Mouse (Mus musculus) gastrocnemius, postnatal 36 days (tissue): Measurements from ENCODE around the gene Dop1a. TPM values are rescaled to one million over a fixed set of nuclear protein-coding genes. Genes with fewer than 3 reads are reported as not detected.

Experiments
- DNase-seq, 2 experiments: peaks; one replicate each; pipeline ENCODE4 v3.0.0; 2022
- intact Hi-C: fragments of 180-260 bp; cut with DNase I; formaldehyde crosslinking; loops from one replicate; pipeline ENCODE4 v1.15.1; 2025
- long read RNA-seq, 2 experiments: library from polyadenylated mRNA; stranded (forward); transcript quantifications; one replicate each; pipeline ENCODE4 v2.0.0; 2021
- total RNA-seq, 2 experiments: library from RNA; stranded (reverse); gene quantifications; 2 replicates each; pipeline ENCODE4 v1.2.3; 2021

Gene Dop1a
- 10 to 100 TPM in 1 of 2 experiments, 1 to 10 TPM in 1; 9.1 to 10.1 TPM for total RNA-seq
- long read RNA-seq, experiment 1, partial matches to known transcripts, result 1 of 1 reads
- long read RNA-seq, experiment 1, other reads (novel, unspliced or antisense), result 0 of 1 reads
- long read RNA-seq, experiment 2, partial matches to known transcripts, result 0 of 2 reads
- long read RNA-seq, experiment 2, other reads (novel, unspliced or antisense), result 2 of 2 reads

DNA sequence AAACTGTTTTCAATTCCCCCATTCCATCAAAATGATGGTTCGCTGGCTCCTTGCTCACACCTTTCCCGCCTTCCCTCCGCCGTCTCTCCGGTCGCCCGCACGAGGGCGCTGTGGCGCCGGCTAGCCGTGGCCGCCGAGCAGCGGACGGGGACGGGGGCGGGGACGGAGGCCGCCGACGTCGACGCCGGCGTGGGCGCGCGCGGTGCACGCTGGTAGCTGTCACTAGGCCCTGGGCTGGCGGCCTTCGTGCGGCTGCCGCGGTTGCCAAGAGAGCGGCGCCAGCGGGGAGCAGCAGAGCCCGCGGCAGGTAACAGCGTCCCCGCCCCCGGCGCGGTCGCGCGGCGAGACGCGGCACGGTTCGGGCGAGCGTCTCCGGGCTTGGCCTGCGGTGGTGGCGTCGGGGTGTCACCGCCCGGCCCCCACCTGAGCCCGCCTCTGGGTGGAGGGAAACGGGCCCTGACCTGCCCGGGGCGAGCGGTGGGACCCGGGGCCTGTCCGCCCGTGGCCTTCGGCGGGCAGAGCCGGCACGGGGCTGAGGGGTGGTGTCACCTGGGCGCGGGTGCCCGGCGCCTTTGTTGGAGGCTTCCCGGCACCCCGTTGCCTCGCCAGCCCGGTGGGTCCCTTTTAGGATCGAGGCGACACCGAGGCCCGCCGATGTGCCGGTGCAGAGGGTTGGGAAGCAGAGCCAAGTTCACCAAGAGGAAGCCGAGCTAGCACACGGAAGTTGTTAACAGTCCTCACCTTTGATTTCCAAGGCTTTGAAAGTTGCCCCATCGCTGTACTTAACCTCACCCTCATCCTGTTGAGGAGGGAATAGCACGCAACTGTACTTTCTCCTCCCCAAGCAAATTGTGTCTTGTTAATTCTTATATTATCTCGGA is at the start of gene Dop1a:
Dop1a (plus strand) TSS at position 165 of the 881 bp plus-strand sequence.
- DNase-seq, result peak; percentile 83 to 85
- intact Hi-C loops, result loop anchor here (5.0 kb wide), 1 partner anchor 105 kb away; the partner anchor contains the start of genes Pgm3 and Rwdd2a

DNA sequence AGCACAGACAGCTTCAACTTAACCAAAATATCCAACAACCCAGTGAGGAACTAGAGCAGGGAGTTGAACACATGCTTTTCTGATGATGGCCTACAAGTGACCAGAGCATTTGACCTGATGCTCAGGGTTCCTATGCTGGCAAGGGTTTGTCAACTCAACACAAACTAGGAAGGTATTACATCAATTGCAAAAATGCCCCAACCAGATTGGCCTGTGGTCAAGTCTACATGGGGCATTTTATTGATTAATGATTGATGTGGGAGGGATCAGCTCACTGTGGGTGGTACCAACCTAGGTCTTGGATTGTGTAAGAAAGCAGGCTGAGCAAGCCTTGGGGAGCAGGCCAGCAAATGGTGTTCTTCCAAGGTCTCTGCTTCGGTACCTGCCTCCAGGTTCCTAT is 49.0 kb upstream of the Dop1a start:
- DNase-seq, result no peak
- intact Hi-C loops, result no loop called here

DNA sequence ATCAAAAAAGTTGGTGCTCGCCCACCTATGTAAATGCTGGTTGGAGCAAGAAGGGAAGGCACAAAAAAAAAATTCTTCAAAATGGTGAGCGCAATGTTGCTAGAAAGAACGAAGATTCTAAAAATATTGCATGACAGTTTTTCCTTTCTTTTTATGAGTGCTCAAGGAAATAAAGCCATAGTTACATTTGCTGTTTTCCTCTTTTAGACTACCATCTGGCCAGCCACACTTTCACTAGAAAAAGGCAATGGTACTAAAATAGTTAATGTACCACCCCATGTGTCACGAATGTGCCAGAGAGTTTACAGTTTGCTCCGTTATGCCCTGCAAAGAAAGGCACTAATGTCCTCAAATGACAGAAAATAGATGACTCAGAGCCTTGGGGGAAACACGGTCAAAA is 47.6 kb upstream of the Dop1a start:
- intact Hi-C loops, result no loop called here
- DNase-seq, result no peak

DNA sequence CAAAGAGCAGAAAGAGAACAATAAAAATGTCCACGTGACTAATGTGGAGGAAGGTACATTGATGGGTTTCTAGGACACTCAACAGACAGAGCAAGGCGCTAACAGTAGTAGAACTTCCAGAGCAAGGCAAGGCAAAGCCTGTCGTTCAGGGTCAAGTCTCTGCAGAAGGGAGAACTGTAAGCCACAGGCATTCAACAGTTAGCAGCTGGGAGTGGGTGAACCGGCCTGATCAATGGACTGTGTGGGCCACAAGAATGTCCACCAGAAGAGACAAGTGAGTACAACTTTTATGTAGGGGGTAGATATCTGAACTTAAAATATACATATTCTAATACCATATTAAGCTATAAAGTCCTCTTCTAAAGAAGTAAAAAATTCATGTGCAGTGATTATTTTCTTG is 43.6 kb upstream of the Dop1a start:
- intact Hi-C loops, result no loop called here
- DNase-seq, result no peak

DNA sequence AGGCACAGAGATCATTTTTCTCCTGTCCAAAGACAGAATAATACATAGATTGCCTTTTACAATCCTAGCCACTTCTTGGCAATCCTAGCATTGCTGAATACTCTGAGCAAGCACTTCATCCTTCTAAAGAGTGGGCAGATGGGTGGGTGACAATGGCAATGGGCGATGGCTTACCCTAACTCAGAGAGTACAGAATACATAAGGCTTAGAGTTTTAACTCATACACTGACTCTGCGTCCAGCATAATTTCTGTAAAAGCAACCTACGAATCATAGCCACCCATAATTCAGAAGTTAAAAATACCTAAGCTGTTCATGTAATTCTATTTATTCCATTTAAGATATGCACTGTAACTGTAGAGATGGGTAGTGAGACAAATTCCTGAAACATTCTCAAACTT is 31.4 kb upstream of the Dop1a start:
- intact Hi-C loops, result no loop called here
- DNase-seq, result no peak

DNA sequence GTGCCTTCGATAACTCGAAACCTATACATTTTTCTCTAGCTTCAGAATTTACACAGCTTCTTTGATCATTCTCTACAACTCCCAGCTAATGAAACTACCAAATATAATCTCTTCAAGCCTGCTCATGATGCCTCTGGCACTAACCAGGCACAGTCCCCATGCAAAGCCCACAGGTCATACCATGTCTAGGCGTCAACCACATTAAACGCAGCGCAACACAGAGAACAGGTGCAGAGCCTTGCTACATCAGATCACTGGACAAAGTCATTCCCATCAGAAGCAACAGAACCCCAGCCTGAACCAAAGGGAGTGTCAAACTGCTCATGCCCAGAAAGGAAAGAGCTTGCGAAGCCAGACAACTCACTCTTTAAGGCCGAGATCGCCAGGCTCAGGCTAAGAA is 30.3 kb upstream of the Dop1a start:
- no peak for DNase-seq
- intact Hi-C loops, result no loop called here

DNA sequence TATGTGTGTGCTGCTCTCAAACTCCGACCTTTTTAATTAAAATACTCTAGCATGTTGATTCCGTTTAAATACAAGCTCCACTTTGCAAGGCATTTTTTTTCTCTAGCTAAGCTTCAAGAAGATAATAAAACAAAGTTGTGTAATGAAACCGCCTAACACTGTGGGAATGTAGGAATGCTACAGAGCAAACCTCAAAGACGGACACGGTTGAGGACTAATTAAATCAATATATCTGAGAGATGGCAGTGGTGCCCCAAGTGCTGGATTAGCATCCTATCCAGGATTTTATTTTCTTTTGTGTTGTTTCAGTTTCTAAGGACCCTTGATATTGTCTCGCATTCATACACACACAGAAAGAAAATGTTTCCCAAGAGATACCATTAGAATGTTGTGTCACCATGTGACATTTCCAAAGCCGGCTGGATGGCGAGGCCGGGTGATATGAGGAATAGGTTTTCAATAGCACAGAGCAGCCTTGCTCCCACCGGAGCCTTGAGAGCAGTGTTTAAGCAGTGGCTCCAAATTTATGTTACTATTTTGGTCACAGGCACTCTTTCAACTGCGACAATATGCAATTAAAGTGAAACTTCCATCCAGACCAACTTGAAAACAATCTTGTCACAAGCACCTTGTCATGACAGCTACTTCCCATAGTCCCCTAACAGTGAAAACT is 28.5 kb upstream of the Dop1a start:
- intact Hi-C loops, result no loop called here
- DNase-seq, result no peak

DNA sequence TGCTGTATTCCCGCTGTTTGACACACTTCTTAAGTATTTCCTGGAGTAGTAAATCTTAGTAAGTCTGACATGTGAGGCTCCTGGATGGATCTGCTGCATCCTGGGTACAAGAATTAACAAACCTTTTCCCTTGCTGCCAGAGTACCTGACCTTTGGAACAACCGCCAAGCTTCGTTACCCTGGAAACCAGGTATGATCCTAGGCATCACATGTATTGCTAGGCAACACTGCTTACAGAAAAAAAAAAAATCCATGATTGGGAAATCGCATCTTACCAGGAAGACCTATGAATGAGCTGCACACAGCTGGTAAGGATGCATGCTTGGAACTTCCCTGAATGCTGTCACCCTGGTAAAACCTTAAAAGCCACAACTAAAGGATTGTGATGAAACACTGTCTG is 24.7 kb upstream of the Dop1a start:
- DNase-seq, result no peak
- intact Hi-C loops, result loop anchor here (10.0 kb wide), 1 partner anchor 217 kb away; no protein-coding TSS in a partner anchor

DNA sequence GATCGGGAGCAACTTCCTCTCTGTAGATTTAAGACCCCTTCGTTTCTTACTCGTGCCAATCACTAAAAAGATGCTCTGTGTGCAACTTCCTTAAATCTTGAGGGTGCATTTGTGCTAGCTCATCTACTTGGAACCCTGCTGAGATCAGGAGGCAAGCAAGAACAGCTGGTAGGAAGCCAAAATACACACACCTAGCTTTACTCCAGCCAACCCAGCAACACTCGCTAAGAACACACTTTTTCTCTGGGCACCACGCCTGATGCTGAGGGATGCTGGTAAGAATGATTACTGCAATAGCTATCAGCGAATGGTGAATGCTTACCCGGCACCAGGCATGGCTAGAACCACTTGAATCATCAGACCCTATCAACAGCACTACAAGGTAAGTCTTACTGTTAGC is 20.1 kb upstream of the Dop1a start:
- no peak for DNase-seq
- intact Hi-C loops, result loop anchor here (10.0 kb wide), 1 partner anchor 222 kb away; no protein-coding TSS in a partner anchor

DNA sequence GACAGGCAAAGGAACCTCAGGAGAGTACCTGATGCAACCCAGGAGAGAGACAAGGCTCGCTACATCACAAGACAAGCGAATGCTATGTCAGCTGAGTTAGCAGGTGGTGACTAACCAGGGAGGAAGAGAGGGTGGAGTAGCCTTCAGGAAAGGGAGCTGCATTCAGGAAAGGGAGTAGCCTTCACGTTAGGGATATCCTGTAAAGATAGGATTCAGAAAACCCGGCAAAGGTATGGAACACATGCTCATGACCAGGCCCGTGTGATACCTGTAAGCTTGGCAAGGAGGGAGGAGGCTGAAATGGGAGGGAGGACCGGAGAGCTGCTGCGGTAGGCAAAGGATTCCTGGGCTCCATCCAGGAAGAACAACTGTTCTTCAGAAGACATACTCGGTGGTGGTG is 19.5 kb upstream of the Dop1a start:
- no peak for DNase-seq
- intact Hi-C loops, result loop anchor here (10.0 kb wide), 1 partner anchor 223 kb away; no protein-coding TSS in a partner anchor

DNA sequence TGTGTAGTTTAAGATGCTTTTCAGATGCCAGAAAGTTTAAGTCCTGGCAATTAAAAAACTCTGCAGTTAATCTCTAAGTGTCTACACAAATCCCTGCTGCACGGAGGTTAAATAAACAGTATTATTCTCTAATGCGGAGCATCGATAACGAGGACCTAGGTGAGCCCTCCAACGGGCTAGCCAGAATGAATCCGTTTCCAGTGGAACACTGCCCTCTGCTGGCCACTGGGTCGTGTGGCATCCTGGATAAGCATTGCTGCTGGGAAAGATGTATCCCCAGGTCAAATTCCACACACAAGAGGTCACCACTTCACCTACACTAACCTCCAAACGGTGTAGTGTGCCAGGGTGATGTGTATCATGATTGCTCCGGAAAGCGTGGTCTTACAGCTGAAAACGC is 17.4 kb upstream of the Dop1a start:
- intact Hi-C loops, result loop anchor here (2.0 to 10.0 kb wide), 2 partner anchors 225 to 671 kb away; no protein-coding TSS in a partner anchor
- DNase-seq, result peak; percentile 59 to 65

DNA sequence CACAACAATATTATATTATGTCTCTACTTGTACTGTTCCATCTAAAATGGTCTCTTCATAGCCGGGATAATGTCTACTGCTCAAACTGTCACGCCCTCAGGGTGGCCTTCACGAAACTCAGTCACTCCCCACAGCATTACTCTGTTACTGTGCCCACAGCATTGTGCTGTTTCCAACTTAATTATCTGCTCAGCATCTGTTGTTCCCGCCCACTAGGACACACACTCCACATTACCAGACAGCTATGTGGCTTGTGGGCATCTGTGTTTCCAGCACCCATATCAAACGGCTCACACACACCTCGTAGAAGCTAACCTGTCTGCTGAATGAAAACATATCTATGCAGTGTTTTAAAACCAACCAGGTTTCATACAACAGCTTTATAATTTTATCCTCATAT is 15.9 kb upstream of the Dop1a start:
- DNase-seq, result no peak
- intact Hi-C loops, result no loop called here

DNA sequence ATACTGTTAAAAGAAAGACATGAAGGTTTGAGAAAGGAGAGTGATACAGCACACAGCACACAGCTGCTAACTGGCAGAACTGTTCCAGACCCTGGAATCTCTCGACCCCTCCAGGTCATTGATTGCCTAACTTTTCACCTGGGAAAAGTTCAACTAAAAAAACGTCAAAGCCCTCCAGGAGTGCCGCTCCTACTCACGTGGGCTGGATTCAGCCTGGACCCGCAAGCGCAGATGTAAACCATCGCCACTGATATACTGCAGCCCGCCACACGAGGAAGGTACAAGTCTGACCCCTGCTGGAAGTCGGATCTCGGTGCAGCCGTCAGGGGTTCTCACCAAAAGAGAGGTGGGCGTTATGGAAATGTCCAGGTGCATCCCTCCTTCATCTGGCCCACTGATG is 15.3 kb upstream of the Dop1a start:
- DNase-seq, result no peak
- intact Hi-C loops, result no loop called here

DNA sequence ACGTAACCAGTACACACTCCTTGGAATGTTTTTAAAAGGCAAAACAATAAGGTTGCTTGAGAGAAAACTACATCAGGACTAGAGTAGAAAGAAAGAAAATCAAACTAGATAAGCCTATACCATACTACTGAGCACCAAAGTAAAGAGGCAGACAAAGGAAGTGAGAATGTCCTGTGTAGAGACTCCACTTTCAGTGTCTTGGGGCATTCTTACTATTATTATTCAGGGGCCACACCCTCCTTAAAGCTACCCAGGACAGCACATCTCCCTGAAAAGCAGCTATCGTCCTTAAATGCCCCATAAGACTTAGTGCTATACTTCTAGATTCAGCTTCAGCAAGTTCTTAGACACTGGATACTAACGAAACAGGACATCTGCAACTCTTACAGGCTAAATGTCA is 13.3 kb upstream of the Dop1a start:
- DNase-seq, result no peak
- intact Hi-C loops, result no loop called here

DNA sequence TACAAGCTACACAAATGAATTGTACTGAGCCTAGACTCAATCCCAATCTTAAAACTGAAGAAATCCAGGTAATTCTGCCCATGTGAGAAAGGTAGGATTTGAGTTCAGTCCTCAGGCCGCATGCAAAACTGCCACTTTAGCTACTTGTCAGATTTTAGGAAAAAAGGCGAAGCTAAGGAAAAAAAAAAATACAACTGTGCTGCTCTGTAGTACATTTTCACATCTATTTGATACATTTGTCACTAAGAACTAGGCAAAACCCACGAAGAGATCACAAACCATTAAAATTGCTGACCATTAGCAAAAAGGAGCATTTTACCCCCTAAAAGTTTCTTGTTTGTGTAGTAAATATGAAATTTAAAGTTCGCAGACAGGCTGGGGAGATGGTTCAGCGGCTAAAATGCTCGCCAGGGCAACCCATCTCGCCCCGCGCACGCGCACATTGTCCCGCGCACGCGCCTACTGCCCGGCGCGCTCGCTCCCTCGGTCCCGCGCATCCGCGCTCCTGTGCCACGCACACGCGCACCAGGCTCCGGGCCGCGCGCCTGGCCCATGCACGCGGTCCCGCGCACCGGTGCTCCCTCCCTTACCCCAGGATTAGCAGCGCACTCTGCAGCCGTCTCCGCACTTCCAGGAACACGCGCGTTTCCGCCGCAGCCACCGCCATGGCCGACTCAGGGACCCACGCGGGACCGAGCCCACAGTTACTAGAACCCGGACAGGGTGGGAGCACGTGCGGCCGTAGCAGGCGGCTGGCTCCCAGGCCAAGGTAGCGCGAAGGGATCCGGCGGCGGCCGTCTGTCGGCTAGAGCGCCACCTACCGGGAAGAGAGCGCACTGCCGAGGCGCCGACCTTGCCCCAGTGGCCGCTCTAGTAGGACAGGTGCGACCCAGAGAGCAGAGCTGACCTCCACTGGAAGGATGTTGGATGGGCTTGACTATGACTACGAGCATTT is 2.5 kb upstream of the Dop1a start, which contains the start of gene Ube2cbp:
Ube2cbp (minus strand) TSS at position 800 of the 955 bp plus-strand sequence.
- intact Hi-C loops, result loop anchor here (5.0 kb wide), 1 partner anchor 108 kb away; the partner anchor contains the start of genes Pgm3 and Rwdd2a
- peak; percentile 79 to 85 for DNase-seq

DNA sequence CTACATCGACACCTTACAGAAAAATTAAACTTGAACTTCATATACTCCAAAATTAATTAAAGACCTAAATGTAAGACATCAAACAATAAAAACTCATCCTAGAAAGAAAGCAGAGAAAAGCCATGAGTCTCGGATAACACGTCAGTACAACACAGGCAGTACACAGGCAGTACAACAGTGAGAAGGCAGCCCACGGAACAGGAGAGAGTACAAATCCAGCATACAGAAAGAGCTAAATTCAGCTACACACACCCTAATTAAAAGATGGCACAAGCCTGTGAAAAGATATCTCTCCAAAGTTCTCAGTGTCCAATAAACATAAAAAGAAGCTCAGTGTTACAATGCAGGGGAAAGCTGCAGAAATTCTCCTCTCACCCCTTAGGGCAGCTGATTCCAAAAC is 9.0 kb downstream of the Dop1a start:
- no peak for DNase-seq
- intact Hi-C loops, result no loop called here

DNA sequence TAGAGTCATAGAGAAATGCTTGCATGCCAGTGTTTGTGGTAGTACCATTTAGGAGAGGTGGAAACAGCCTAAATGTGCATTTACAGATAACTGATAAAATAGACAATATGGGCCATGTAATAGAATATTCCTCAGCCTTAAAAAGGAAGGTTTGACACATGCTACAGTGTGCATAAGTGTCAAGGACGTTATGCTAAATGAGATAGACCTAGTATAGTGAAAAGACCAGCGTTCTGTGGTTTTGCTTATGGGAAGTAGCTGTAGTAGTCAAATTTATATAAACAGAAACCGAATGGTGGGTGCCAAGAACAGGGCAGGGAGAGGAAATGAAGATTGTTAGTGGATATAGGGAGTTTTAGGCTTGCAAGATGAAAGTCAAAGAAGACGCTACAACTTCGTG is 9.8 kb downstream of the Dop1a start:
- intact Hi-C loops, result no loop called here
- DNase-seq, result no peak

DNA sequence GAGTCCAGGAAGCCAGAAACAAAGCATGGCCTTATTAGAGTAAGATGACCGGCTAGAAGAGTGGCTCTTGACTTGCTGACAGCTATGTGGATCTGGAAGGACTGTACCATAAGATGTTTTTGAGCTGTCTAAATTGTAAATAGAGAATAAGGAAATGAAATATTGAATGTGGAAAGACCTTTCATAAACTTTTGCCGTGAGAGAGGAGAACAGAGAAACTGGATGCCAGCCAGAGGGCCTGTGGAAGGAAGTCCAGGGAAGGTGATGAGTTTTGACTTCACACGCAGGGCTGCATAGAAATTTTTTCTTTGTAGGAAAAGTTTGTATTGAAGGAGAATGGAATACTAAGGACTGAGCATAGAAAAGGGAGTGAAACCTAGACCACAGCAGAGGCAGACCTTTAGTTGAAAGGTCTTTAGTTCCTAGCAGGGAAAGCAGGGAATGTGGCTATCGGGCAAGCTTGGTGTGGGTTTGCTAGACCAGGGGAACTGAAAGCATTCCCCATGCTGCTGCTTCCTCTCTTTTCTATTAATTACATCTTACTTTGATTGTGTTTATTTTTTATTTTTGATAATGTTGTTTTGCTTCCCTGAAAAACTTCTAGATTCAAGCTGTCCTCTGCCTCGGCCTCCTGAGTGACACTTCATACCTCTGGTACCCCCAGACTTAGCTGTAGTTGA is 11.6 kb downstream of the Dop1a start:
- intact Hi-C loops, result no loop called here
- no peak for DNase-seq

DNA sequence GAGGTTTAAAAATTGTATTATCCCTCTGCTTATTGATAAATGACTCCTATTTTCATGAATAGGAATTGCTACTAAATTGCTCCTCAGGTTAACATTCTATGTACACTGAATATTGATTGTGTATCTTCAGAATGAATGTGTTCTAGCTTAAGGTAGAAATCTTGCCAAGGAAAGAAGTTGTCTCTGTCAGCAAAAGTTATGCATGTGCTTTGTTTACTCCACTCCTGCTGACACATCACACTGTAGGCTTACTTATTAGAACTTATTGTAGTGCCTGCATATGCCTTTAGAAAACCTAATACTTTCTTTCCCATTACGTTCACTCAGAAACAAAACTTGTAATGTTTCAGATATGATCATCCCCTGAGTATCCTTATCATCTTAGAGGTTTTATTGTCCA is 15.3 kb downstream of the Dop1a start:
- no peak for DNase-seq

More for the DNA sequence above, 15.3 kb downstream of the Dop1a start:
- intact Hi-C loops, result no loop called here
